Mouse (Mus musculus) brown adipose tissue, adult 24 weeks (tissue): Measurements from ENCODE around the gene Asf1a. TPM values are rescaled to one million over a fixed set of nuclear protein-coding genes. Genes with fewer than 3 reads are reported as not detected.

ENCODE experiments used
- H3K27ac ChIP-seq: fragments of 200-500 bp; replicated peaks from 2 replicates; pipeline ENCODE4 v1.5.1; 2012; ENCODE audit warnings: low read depth, mild to moderate bottlenecking, low read length
- H3K4me1 ChIP-seq: fragments of 200-500 bp; 2 replicates; pipeline ENCODE4 v1.6.1; 2012; ENCODE audit warnings: low read length, mixed read lengths; ENCODE audit not compliant: control insufficient read depth, insufficient read depth, insufficient read length
- H3K4me3 ChIP-seq: fragments of 200-500 bp; 2 replicates; pipeline ENCODE4 v1.5.1; 2012; ENCODE audit warnings: low read depth, mild to moderate bottlenecking, low read length, moderate library complexity; ENCODE audit not compliant: insufficient read depth
- polyA plus RNA-seq: library from polyadenylated mRNA; stranded (reverse); fragments of >200 nt; gene quantifications from 2 replicates; pipeline ENCODE4 v1.2.4, GENCODE M21; 2012; ENCODE audit not compliant: missing spikeins, insufficient read depth, insufficient read length

Gene Asf1a
- 22.6 and 41.9 TPM in 2 replicates for polyA plus RNA-seq

DNA sequence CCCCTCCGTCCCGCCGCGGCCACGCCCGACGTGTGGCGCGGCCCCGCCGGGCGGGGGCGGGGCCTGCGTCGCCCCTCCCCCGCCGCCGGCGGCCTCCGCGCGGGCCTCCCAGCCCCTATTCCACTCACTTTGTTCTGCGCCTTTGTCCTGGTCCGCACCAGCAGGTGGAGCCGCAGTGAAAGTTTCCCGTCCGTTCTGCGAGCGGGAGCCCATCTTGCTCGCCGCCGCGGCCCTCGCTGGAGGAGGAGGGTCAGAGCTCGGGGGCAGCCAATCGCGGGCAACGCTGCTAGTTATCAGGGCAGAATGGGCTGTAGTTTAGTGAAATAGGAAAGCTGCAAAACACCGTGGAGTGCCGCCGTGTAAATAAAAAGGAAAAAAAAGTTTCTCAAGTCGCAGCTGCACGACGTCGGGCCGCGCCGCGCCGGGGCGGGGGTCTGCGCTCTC lies at the start of gene Asf1a:
Asf1a (plus strand) TSS at position 81 of the 444 bp plus-strand sequence.
- peak within 1 kb of the TSS; percentile 96 for H3K4me3 ChIP-seq
- H3K27ac ChIP-seq = peak within 1 kb of the TSS; percentile 58
- H3K4me1 ChIP-seq = peaks cover 3% of the 10 kb centered on the region; the same call in 1 of the 2 replicates

DNA sequence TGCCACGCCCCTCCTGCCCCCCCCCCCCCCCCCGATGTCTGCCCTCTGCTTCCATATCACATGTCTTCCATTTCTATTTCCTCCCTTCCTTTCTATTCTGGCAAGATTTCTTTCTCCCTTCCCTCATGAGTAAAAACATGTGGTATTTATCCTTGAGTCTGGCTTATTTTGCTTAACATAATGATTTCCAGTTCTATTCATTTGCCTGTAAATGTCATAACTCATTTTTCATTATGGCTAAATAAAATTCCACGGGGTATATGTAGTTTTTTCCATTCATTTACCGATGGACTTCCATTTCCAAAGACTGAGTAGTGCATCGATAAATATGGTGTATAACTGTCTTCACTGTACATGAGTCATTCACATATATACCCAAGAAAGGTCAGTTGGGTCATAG lies 34.6 kb upstream of the Asf1a start:
- H3K4me1 ChIP-seq = no peaks in the 10 kb centered on the region
- no peak overlapping the region for H3K4me3 ChIP-seq
- no peak overlapping the region for H3K27ac ChIP-seq

DNA sequence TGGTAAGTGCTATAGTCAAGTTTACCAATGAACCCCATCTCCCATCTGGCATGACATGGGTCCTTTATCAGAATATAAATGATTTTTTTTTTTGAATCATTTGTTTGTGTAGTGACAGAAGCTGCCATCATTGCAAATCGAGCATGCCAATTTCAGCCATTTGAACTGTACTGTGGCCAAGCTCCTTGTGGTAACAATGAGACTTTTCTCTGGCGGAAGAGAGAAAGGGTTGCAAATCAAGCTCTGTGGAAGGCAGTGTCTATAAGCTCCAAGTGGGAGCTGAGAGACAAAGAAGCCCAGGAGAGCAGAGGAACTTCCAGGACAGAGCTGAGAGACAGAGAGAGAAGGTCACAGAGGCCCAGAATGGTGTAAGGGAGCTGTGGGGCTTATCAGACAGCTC lies 31.0 kb upstream of the Asf1a start:
- no peak overlapping the region for H3K4me3 ChIP-seq
- H3K4me1 ChIP-seq = no peaks in the 10 kb centered on the region
- no peak overlapping the region for H3K27ac ChIP-seq

DNA sequence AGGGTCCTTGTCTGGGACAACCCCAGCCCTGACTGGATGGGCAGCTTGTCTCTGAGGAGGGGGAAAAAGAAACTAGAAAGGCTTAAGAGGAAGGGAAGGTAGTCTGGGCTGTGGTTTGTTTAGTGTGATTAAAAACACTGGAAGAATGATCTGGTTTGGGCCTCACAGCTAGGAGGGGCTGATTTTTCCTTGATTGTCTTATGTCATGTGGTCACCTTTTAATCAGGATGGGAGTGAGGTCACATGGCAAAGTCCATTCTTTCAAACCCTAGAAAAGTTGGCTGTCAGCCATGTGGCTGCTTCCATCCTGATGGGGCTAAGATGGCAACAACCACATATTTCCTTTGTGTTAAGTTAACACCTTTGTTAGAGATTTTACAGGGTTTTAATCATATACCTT lies 28.0 kb upstream of the Asf1a start:
- no peak overlapping the region for H3K4me3 ChIP-seq
- H3K27ac ChIP-seq = no peak overlapping the region
- H3K4me1 ChIP-seq = no peaks in the 10 kb centered on the region

DNA sequence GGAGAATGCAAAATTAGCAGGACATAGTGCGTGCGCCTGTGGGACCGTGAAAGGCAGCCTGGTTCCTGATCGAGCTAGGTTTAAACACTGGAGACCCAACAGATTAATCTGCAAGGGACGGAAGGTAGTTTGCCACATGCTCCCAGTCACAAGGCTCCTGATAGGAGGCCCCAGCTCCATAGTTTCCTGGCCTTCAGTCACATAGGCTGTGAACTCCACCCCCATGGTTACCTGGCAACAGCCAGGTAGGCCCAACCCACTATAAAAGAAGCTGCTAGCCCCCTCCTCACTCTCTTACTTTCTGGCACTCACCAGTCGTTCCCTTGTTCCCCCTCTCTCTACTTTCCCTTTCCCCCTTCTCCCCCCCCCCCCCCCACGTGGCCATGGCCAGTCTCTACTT lies 16.4 kb upstream of the Asf1a start:
- no peak overlapping the region for H3K4me3 ChIP-seq
- H3K4me1 ChIP-seq = 0 out of 2 replicates have a peak, but pooled peaks cover 4% of the 10 kb centered on the region
- H3K27ac ChIP-seq = no peak overlapping the region

DNA sequence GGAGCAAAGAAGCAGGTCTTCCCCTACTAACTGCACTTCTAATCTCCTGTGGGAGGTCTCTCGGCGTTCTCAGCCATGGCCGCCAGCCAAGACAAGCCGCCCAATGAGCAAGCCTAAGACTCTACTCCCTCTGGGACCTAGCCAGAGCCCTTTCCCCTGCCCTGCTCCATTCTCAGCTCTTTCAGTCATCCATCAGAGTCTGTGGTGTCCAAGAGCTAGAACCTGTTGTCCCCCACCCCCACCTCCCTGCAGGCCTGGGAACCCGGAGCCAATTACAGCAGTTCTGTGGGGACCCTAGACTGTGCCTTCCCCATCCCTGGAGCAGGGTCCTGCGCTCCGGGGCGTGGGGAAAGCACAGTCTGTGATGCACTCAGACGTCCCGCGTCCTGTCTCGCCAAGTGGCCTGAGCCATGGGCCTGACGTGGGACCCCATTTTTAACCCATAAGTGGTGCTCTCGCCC lies 15.9 kb upstream of the Asf1a start:
- H3K4me1 ChIP-seq = 0 out of 2 replicates have a peak, but pooled peaks cover 4% of the 10 kb centered on the region
- H3K4me3 ChIP-seq = peak overlapping the region; percentile 37
- H3K27ac ChIP-seq = no peak overlapping the region

DNA sequence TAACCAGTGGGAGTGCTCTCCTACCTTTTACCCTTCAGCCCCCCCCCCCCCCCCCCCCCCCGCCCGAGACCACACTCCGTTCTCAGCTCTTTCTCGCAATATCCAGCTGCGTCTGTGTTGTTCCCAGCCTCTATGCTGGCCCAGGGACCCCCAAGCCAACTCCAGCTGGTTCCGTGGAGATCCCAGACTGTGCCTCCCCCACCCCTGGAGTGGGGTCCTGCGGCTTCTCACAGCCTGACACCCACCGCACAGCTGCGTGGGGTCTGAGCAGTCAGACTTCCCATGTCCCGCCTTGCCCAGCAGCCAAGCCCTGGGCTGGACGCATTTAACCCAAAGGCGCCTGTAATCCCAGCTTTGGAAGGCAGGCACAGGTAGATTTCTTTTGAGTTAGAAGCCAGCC lies 15.5 kb upstream of the Asf1a start:
- Histone ChIP-seq H3K27ac (no peak overlapping the region), H3K4me3 (peak overlapping the region; percentile 37; the same call in 1 of the 2 replicates), H3K4me1 (0 out of 2 replicates have a peak, but pooled peaks cover 4% of the 10 kb centered on the region)

DNA sequence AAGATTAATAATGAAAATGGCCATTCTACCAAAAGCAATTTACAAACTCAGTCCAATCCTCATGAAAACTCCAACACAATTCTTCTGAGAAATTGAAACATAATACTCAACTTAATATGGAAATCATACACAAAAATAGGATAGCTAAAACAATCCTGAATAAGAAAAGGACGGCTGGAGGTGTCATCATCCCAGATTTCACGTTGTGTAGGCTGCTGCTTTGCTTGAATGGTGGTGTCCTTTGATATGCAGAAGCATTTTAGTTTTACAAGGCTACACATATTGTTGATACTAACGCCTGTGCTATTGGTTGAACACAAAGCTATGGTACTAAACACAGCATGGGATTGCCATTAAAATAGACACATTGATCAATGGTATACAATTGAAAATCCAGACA lies 10.8 kb upstream of the Asf1a start:
- H3K27ac ChIP-seq = no peak overlapping the region
- H3K4me3 ChIP-seq = no peak overlapping the region
- H3K4me1 ChIP-seq = no peaks in the 10 kb centered on the region

DNA sequence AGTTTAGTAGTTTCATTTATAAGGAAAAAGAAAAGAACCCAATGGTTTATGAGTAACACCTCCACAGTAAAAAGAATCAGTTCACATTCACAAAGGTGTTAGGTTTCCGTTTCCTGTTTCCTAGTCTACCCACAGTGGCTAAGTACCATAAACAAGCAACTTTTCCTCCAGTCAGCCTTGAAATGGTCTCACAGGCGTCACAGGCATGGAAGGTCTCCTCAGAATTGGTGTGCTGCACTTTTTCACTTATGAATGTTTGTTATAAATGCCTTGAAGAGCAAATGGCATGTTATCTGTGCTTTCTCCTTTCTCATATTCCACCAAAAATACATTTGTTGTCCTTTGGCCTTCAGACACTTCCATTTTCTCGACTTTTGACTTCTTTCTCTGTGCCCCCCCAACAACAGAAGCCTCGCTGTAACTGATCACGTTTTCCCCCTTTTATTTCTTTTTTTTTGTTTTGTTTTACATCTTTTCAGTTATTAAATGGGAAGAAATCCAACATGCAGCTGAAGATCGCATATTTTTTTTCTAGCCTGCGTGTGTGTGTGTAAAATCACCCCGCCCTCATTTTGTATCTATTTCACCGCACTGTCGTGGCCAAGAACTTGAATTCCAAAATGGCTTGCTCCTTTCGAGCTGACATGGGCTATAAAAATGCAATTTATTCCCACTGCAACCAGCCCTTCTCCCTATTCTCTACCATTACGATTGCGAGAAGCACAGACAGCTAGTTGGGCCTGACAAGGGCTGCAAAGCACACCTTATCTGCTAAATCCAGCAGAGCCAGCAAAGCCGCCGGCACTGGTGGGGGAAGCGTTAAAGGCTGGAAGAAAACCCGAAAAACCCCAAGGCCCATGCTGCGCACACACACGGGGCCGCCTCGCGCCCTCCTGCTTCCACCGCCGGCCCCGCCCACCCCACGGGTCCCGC lies 547 bp upstream of the Asf1a start:
- peaks cover 3% of the 10 kb centered on the region; the same call in 1 of the 2 replicates for H3K4me1 ChIP-seq
- peak overlapping the region; percentile 41 for H3K27ac ChIP-seq
- H3K4me3 ChIP-seq = peak overlapping the region; percentile 82

DNA sequence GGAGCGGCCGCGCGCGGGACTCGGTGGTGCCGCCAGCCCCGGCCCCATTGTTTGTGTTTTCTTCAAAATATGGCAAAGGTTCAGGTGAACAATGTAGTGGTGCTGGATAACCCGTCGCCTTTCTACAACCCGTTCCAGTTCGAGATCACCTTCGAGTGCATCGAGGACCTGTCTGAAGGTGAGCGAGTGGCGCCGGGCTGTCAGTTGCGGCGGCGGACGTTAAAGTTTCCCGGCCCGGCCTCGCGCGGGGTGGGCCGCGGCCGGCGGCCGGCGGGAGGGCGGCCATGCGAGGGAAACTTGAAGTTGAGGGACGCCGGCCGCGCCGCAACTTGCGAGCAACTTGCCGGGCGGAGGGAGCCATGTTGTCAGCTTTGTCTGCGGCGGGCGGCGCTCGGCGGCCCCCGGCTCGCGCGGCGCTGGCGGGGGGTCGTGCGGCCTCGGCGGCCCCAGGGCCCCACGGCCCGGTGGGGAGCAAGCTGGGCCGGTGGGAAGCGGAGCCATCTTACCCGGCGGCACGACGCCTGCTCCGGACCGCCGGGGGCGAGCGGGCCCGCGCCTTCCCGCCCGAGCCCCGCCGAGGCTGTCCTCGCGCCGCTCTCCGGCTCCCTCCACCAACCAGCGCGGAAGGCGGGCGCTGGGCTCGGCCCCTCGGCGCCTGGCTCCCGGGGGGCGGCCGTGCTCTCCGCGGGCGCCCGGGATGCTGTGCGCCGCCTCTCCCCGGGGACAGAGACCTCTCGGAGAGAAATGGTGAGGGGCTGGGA lies 744 bp downstream of the Asf1a start:
- peak overlapping the region; percentile 58 for H3K27ac ChIP-seq
- peaks cover 3% of the 10 kb centered on the region; the same call in 1 of the 2 replicates for H3K4me1 ChIP-seq
- H3K4me3 ChIP-seq = peak overlapping the region; percentile 96

DNA sequence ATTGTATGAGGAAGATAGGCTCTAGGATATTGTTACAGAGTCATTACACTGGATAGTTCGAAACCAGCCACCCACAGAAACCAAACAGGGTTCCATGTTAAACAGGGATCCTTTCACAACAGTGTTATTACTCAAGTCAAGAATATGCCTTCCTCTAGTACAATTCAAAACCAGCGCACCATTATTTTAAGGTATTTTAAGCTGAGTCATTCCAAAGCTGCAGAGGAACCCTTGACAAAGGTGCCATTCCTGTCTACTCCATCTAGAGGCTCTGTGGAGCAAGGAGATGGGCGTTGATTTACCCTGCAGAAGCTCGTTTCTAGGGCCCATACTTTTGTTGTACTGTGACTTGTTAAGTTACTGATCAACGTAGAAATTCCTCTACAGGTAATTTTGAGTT lies 2.3 kb downstream of the Asf1a start:
- H3K4me3 ChIP-seq = no peak overlapping the region
- peaks cover 3% of the 10 kb centered on the region; the same call in 1 of the 2 replicates for H3K4me1 ChIP-seq
- H3K27ac ChIP-seq = no peak overlapping the region

DNA sequence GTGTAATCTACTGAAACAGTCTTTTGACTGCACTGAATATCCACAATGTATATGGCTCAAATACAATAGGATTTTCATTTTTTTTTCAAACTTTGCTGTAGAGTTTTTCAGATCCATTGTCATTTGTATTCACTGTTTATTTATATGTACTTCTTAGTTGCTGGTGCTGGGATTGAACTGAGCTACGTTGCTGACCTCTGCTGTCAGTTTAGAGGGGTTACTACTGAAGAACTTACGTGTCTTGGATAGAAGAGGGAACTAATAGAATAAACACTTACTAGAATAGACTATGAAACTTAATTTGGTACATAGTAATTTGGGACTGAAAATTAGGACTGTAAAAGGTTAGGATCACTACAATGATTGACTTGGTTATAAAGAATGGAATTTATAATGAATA lies 8.8 kb downstream of the Asf1a start:
- H3K27ac ChIP-seq = no peak overlapping the region
- no peak overlapping the region for H3K4me3 ChIP-seq
- no peaks in the 10 kb centered on the region for H3K4me1 ChIP-seq

DNA sequence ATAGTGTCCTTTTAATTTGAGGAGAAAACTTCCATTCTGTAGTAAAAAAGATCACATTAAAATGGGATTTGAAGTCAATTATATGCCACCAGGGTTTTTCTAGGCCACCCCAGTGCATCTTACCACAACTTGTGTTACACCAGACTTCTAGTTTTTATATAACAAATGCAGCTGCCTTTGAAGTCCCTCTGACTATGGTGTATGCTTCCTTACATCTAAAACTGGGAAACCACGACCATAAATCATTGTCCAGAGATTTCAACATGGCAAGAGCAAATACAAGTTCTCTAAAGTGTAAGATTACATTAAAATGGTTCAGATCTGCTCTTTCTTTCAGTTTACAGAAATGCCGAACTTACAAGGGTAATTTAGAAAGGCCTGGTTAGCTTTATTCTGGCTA lies 11.7 kb downstream of the Asf1a start:
- no peak overlapping the region for H3K27ac ChIP-seq
- H3K4me1 ChIP-seq = no peaks in the 10 kb centered on the region
- no peak overlapping the region for H3K4me3 ChIP-seq

DNA sequence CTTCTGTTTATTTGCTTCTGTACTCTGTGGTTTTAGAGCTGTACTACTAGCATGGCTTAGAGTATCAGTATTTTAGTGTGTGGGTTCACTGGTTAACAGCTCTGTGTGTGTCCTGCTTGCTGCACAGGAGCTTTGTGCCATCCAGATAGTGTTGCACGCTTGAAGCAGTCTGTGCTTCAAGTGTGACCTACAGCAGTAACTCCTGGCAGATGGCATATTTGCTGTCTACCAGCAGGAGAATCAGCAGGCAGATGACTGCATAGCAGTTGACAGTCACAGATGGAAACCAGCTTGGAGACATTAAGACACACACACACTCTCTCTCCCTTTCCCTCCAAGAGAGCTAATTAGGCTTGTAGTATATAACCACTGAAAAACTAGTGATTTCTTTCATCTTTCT lies 15.6 kb downstream of the Asf1a start:
- no peaks in the 10 kb centered on the region; the same call in 1 of the 2 replicates for H3K4me1 ChIP-seq
- no peak overlapping the region for H3K4me3 ChIP-seq
- no peak overlapping the region for H3K27ac ChIP-seq

DNA sequence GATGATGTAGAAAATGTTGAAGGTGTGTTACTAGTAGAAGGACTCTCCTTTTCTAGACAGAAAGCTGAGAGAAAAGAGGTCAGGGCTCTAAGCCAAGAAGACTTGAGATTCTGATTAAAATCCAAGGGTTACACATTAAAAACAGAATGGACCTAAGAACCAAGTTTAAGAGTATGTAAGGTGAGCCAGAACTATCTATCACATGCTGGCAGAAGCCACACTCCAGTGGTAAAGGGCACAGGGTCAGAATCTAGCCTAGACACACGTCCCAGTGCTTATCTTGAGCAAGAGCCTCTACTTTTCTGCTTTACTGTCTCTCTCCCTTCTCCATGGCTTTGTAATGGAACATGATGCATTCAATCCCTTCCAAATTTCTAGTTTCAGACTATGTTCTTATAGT lies 17.4 kb downstream of the Asf1a start:
- no peak overlapping the region for H3K4me3 ChIP-seq
- H3K27ac ChIP-seq = no peak overlapping the region
- no peaks in the 10 kb centered on the region; the same call in 1 of the 2 replicates for H3K4me1 ChIP-seq
